Mouse (Mus musculus): ENCODE results near the gene Ubl7.

DNA sequence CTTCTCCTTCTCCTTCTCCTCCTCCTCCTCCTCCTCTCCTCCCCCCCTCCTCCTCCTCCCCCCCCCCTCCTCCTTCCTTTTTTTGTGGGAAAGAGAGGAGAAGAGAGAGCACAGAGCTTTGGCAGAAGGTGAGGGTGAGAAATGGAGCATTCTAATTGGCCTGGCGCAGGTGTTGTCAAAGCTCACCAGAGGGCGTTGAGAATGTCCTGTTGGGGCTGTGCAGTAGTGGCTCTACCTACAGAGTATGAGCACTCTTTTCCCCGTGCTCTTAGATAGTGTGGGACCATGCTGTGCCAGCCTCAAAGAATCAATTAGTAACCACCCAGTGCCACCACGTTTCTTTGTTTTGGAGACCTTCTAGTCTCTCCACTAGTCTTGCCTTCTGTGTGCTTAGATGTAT, 30.5 kb upstream of the Ubl7 start:
- TF ChIP-seq ZNF384 (IDR thresholded peaks at IDR 0.05; ENCODE audit: low read depth, low read length) (no peak), GABPA (IDR thresholded peaks at IDR 0.05; ENCODE audit: low read depth, low read length) (no peak), CHD1 (IDR thresholded peaks at IDR 0.05; ENCODE audit: low read depth, low read length) (no peak), CTCF (IDR thresholded peaks at IDR 0.05 in 2 of 3, conservative IDR thresholded peaks at IDR 0.05 in 1 of 3; ENCODE audit: control insufficient read depth in 1 of 3, insufficient read depth in 1 of 3, low read depth in 2 of 3, low read length in 3 of 3, poor library complexity in 1 of 3, severe bottlenecking in 1 of 3) (no peak), HCFC1 (IDR thresholded peaks at IDR 0.05; ENCODE audit: low read depth, low read length) (no peak), POLR2A (IDR thresholded peaks at IDR 0.05; ENCODE audit: control insufficient read depth in 1 of 2, insufficient read depth in 1 of 2, low read depth in 1 of 2, low read length in 2 of 2, poor library complexity in 1 of 2) (no peak), EP300 (IDR thresholded peaks at IDR 0.05; ENCODE audit: low read depth in 1 of 2, low read length in 2 of 2) (no peak), UBTF (IDR thresholded peaks at IDR 0.05; ENCODE audit: borderline replicate concordance, insufficient read depth, low read depth, low read length) (no peak)

All from MEL (cell line).